16 mouse cellular contexts compared by ENCODE assay signal in genomic region chr4:133387053-133387452, GRCm38 (mm10).
"Had no signal": no experiment of that assay in that cellular context is flagged by ENCODE, and none has a peak within 500 bp of the region (broad histone marks: within the 10 kb centered on the region; RNA-seq: fewer than 3 reads in every experiment).

No protein-coding gene starts in this region.

- H3K36me3 ChIP-seq: midbrain, embryonic 15.5 days; neural tube, embryonic 12.5 days; stomach, embryonic 15.5 days had no signal

- H3K4me2 ChIP-seq: lung, embryonic 14.5 days; midbrain, embryonic 11.5 days; midbrain, embryonic 13.5 days; midbrain, embryonic 15.5 days; neural tube, embryonic 12.5 days; stomach, embryonic 15.5 days had no signal

- H3K9me3 ChIP-seq: megakaryocyte, embryonic 14.5 days; midbrain, embryonic 13.5 days; midbrain, embryonic 15.5 days; neural tube, embryonic 12.5 days; stomach, embryonic 15.5 days had no signal

- DNase-seq: lung, adult 18-20 months; lung, embryonic 14.5 days; lung, postnatal 10 days; lung, postnatal 36 days; right cerebral cortex, postnatal 14 days; thymus, adult 2 months; thymus, postnatal 25 days; thymus, postnatal 4 days had no signal

- H3K4me3 ChIP-seq: megakaryocyte, embryonic 14.5 days; midbrain, embryonic 13.5 days; midbrain, embryonic 15.5 days; neural tube, embryonic 12.5 days; stomach, embryonic 15.5 days had no signal

- H3K27ac ChIP-seq: macrophage; midbrain, embryonic 13.5 days; midbrain, embryonic 15.5 days; neural tube, embryonic 12.5 days; stomach, embryonic 15.5 days; stomach, postnatal 0 days had no signal

- ATAC-seq: midbrain, embryonic 13.5 days; midbrain, embryonic 15.5 days had no signal

- H3K27me3 ChIP-seq: megakaryocyte, embryonic 14.5 days; midbrain, embryonic 13.5 days; midbrain, embryonic 15.5 days; neural tube, embryonic 12.5 days; stomach, embryonic 15.5 days had no signal

- H3K9ac ChIP-seq: lung, embryonic 14.5 days; midbrain, embryonic 13.5 days; midbrain, embryonic 15.5 days; neural tube, embryonic 12.5 days; stomach, embryonic 15.5 days had no signal
